Mouse (Mus musculus): ENCODE data around the gene H2al1m.
"Not testable (repeated sequence)": the region's sequence is repeated elsewhere in the genome, so short reads cannot be mapped to it uniquely, and the experiment has no call there.

H2al1m gene

GRCm38 (mm10) chrX:9327954-9328353 is 44.4 kb downstream of the H2al1m start:
- DNase-seq (ENCODE audit: low read depth, low spot score) = not testable (repeated sequence)

- not testable (repeated sequence) for DNase-seq (ENCODE audit: low read depth, low spot score)
Observed at GRCm38 (mm10) chrX:9332366-9332962, 48.9 kb downstream of the H2al1m start.

DNA sequence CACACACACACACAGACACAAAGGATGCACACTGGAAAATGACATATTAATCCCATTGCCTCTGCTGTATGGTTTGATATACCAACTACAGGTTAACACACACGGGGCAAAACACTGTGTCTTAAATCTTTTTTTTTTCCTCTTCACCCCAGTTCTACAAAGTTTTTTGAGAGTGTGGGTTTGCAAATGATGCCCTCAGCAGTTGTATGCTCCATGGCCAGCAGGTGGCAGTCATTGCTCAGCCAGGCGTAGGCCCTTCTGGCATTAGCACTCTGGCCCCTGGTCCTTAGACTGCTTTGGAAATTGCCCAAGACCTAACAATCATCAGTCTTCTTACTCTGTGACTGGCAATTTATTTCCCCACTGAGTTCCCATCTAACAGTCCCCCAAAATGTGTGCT is 49.5 kb downstream of the H2al1m start:
- not testable (repeated sequence) for DNase-seq (ENCODE audit: low read depth, low spot score)
